Mouse (Mus musculus) kidney, adult 9 months (tissue): ENCODE data around the gene Garem2.
"Not testable (repeated sequence)": the region's sequence is repeated elsewhere in the genome, so short reads cannot be mapped to it uniquely, and the experiment has no call there.

Source experiments
- DNase-seq: peaks from one replicate; pipeline ENCODE4 v3.0.0; 2022

Garem2 gene

DNA sequence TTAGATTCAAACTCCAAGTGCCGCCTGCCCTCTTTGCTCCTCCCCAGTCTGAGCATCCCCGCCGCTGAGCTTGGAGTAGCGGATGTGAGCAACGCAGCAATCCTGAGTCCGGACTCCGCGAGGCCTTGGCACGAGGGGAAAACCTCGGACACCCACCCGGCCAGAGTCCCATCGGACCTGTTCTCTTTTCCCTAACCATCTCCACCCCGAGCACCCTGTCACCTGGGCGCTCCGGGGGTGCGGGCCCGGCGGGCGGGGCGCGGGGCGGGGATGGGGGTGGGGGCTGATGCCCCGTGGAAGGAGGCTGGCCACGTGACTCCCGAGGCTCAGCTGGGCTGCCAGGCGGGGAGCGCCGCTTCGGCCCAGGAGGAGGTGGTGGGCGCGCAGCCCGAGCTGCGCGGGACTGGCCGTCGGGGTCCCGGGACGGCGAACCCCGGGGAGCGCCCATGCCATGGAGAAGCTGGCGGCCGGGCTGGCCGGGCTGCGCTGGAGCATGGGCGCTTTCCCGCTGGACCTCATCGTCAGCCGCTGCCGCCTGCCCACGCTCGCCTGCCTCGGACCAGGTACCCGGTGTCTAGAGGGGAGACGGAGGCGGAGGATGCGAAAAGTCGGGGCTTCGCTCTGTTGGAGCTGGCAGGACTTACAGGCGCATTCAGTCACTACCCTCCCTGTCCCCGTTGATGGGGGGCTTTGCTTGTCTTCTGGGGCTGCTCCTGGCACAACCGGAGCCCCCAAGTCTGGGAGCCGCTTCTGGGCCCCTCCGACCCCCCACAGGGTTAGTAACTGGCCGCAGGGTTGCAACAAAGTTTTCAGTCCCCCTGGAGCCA, at the start of gene Garem2:
TSS of gene Garem2 (plus strand) at position 321 of the 827 bp plus-strand sequence.
- no peak for DNase-seq

DNA sequence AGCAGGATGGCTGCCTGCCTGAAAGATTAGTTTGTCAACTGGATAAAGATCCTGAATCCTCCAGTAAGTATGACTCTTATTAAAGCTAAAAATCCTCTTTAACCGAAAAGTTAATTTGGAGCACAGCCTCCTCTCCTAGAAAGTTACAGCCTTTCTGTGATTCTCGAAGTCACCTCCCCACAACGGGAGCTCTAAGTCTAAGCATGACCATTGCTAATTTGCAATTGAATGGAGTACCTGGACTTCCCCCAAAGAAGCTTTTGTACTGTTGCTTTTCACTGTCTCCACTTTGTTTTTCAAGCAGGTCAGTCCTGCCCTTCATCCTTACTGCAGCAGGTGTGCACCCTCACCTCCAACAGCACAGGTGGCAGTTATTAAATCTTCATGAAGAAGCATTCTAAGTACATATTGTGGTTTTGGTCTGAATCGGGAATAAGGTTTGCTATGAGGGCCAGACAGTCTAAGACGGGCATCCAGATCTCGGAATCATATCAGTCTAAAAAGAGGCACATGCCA, 46.7 kb upstream of the Garem2 start:
- DNase-seq, result no peak

DNA sequence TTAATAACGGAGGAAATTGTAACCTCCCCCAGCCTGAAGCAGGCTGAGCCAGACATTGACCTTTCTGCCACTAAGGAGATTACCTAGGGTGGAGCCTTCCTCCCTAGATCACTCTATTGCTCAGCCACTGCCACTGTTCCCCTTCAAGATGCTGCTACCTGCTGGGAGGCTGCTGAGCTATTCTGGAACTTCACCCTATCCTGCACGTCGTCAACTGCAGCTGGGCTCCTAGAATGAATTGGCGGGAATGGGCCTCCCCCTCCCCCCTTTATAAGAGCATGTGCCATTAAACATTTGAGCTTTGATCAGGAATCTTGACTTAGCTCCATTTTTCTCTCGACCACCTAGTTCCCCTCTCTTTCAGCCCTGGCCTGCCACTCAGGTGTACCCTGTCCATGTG, 45.4 kb upstream of the Garem2 start:
- DNase-seq, result not testable (repeated sequence)

DNA sequence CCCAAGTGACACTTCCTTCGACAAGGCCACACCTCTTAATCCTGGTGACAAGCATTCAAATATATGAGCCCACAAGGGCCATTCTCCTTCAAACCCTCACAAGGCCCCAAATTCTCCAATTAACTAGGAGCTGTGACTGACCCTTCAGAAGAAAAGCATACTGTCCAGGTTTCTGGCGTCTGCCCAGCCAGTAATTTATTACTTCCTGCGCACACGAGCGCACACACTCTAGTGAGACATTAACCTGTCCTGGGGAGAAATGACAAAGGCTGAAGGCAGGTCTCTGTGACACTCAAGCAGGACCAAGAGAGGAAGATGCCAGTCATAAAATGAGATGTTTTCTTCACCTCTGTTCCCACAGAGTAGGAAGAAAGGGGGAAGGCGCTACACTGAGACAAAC, 37.2 kb upstream of the Garem2 start:
- peak; percentile 31 for DNase-seq

DNA sequence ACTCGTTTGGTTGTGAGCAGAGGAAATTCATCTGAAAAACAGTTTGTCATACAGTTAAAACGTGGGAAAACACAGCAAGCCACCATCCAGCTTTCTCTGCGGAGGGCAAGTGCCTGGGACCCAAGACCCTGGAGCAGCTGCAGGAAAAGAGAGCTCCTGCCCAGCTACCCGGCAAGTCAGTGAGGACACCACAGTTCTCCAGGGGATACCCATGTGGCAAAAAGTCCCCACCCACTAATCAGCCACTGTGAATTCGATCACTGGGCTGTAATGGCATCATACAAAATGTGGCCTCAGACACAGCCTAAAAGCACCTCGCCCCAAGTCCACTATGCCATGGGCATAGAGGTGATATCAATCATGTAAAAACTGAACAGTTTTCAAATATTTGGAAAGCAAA, 33.3 kb upstream of the Garem2 start:
- no peak for DNase-seq

DNA sequence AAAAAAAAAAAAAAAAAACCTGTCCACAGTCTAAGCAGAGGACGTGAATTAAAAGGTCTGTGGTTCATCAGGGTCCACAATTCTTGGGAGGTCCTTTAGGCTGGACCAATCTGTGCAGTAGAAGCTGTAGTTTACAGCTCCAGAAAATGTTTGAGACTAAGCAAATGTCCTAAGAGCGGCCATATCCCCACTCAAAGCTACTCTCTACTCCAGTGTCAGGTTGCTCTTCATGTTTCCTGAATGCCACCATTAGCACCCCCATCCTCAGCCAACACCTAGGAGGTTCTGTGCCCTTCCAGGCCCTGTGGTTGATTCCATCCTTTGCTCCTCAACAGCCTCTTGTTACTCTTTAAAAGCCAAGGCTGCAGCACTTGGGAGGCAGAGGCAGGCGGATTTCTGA, 32.6 kb upstream of the Garem2 start:
- DNase-seq, result no peak

DNA sequence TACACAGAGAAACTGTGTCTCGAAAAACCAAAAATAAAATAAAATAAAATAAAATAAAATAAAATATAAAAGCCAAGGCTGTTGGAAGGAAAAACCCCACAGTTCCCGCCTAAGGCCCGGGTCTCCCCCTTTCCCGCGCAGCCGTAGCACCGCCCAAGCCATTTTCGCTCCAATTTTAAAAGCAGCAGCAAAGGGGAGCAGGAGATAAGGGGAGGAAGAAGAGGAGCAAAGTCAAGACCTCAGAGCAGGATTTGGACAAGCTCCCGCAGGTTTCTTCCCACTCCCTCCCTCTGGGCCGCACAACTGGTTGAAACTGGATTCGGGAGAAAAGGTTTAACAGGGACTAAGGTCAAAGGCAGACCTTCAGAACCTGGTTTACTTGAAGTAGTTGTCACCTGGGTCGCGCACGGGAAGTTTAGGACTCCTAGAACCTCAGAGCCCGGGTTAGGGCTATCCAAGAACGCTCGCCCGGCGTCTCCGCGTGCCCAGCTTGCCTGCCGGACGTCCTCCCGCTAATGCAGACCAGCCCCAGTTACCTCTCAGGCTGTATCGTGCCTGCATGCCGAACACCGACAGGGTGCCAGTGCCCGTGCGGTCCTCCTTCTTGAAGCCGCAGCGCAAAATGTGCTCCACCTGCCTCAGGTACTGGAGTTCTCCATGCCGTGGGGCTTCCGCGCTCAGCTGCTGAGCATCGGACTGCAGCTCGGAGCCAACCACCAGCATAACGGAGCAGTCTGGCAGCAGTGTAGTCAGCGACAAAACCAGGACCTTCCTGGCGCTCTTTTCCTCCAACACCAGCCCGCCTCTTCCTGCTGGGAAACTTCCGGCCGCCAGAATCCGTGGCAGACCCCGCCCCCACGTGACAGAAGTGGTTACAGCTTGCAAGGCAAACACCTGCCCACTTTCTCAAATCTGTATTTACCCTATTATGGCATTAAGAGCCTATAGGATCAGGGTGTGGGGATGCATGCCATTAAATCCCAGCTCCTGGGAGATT, 31.8 kb upstream of the Garem2 start, which contains the start of gene Tyms:
TSS of gene Tyms (minus strand) at position 793 of the 997 bp plus-strand sequence.
- DNase-seq, result peak; percentile 82

DNA sequence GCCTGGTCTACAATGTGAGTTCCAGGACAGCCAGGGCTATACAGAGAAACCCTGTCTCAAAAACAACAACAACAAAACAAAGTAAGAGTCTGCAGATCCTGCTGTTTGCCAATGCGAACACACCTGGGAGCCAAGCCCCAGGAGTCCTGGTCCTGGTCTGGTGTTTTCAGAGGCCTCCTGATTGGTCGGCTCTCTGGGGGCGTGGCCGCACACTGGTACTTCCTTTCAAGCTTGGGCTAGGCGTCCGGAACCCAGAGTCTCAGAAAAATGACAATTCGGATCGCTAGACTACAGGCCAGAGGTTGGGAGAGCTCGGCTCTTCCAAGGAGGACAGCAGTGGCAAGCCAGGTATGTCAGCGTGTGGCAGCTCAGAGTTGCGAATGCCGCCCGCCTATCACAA, 12.3 kb upstream of the Garem2 start:
- DNase-seq, result no peak

DNA sequence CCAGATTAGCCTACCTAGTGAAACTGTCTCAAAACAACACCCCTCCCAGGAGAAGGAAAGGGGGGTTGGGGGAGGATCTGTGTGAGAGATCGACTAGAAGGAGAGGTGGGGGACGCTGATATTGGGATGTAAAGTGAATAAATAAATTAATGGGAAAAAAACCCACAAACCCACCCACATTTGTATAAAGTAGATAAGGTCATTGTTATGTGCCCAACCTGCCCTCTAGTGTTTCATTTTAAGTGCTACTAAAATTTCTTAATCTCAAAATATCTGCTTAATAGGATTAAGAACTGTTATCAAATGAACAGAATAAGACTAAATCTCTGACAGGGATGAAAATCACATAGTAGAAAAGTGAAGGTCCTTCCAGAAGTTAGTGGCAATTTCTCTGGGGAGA, 10.6 kb upstream of the Garem2 start:
- DNase-seq, result no peak

DNA sequence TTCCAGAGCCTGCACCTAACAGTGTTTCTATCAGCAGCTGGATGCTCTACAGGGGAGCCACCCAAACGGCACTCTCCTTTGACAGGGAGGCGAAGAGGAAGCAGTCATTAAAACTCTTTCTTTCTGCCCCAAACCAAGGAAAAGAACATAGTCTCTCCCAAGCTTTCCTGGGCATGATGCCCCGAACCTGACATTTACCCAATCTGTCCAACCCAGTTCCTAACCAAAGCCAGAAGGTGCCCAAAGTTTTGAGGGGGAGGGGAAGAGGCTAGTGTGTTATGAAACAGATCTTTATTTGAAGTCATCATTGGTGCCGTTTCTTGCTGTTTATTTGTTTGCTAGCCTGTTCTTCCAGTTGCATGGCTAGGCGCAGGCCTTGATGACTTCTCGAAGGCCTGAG, 9.2 kb upstream of the Garem2 start:
- DNase-seq, result no peak

DNA sequence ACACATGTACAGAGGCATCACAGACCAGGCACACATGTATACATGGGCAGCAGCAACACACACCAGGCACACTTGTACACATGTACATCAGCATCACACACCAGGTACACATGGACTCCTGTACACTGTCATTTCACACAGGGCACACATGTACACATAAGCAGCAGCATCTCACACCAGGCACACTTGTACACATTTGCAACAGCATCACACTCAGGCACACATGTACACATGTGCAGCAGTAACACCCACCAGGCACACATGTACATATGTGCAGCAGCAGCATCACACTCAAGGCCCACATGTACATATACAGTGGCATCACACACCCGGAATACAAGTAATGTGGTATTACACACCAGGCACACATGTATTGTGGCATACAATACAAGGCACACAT, 6.7 kb upstream of the Garem2 start:
- DNase-seq, result no peak

DNA sequence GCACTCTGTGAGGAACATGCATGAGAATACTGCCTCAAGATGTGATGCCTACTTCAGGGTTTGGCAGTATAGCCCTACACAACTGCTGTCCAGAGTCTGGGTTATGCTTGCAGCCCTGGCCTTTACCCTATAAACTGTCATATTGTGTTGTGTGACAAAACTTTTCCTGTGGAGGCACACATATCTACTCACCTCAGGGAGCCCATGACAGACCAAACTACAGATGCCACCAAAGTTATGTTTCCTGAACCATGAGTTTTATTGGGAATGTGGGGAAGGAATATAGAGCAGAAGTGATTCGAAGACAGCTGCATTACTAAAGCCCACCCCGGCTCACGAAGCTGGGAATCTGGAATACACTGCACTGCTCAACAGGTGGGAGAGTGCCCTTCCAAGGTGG, 1.6 kb upstream of the Garem2 start:
- DNase-seq, result no peak

DNA sequence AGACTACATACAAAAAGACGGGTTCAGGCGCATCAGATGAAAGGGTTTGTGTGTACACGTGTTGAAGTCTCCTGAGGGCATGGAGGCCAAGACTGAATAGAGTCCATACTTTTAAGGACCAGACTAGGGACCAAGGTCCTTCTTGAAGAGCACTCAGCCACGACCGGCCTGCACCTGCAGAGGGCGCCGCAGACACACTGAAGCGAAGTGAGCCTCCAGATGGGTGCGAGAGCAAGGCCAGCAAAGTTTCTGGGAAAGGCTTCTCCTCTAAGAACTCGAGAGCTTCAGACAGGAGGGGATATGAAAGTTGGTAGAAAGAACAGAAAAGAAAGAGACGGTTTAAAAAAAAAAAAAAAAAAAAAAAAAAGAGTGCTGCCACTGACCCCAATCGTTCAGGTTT, 622 bp upstream of the Garem2 start:
- peak; percentile 62 for DNase-seq

DNA sequence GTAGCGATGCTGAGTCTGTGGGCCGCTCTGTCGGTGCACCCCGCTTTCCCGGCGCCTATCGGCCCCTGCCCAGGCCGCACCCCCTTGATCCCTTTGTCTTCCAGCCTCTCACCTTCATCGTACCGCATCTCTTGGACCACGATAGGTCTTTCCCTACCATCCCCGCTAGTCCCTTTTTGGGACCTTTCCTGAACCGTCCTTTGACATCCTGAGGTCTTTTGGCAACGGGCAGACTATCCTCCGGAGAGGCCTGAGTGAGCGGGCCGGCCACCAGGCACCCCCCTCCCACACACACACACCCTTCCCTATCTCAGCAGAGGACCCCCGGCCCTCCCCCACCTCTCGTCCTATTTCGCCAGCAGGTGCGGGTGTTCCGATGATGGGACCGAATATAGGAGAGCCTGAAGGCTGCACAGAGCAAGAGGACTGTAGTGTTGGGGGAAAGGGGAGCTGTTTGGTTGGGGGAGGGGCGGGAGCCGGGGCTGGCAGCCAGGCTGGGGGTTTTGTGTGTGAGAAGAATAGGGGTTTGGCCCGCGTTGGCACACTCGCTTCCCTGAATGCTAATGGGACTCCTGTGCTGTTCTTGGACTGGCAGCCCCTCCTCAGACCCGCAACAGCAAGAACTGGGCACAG, 823 bp downstream of the Garem2 start, which contains the start of gene 3110082J24Rik:
TSS of gene 3110082J24Rik (minus strand) at position 419 of the 633 bp plus-strand sequence.
- no peak for DNase-seq

DNA sequence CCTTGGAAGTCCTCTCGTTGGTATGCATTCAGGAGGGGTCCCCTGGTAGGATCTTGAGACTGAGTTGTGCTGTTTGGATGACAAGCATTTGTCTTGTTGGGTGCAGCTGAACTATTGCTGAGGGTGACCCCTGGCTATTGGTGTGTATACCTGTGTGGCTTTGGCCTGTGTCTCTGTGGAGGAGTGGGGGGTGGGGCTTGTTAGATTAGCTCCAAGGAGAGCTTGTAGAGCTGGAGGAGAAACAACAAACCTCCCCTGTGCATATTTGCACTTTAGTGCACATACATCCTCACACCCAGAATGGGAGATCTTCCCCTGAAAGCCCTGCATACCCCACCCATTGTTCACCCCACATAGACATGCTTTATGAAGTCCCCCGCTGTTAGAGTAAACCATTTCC, 1.8 kb downstream of the Garem2 start:
- no peak for DNase-seq

DNA sequence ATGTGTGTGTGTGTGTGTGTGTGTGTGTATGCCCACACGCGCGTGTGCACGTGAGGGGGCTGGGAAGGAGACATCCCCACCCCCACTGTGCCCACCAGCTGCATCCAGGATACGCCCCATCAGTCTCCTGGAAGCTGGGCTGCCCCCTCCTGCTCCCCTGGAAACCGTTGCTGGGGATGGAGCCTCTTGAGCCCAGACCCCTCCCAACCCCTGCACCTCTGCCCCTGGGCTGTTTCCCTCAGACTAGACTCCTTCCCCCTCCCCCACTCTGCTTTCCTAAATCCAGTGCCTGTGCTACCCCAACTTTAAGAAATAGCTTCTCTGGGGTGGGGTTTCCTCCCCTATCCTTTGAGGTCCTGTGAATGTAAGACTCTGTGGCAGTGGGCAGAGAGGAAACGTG, 2.2 kb downstream of the Garem2 start:
- DNase-seq, result no peak

DNA sequence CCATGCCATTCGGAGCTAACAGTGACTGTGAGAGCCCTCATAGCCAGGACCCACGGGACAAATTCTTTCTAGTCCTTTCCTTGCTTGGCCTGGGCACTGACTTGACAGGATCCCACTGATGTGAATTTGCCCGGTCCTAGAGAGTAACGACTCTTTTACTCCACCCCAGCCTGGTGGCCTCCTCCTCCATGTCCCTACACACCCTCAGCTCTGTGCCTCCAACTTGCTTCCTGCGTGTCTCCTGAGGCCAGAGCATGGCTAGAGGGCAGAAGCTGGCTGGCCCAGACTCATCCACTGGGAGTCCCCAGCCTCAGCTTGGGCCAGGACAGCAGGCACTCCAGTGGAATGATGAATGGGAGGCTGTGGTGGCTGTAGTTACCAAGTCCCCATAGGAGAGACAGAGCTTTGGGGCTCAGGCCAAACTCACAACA, 2.7 kb downstream of the Garem2 start:
- DNase-seq, result no peak

DNA sequence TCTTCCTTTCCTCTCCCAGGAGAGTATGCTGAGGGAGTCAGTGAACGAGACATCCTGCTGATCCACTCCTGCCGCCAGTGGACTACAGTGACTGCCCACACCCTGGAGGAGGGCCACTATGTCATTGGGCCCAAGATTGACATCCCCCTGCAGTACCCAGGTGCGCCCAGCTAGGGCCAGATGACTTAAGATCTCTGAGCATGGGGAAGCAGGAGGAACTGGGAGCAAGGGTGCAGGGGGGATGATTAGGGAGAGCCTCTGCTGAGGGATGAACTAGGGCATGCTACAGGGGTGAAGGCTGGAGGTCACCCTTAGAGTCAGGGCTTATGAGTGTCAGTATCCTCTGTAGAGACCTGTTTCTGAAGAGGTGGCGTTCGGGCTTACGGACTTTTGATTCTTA, 3.3 kb downstream of the Garem2 start:
- no peak for DNase-seq

DNA sequence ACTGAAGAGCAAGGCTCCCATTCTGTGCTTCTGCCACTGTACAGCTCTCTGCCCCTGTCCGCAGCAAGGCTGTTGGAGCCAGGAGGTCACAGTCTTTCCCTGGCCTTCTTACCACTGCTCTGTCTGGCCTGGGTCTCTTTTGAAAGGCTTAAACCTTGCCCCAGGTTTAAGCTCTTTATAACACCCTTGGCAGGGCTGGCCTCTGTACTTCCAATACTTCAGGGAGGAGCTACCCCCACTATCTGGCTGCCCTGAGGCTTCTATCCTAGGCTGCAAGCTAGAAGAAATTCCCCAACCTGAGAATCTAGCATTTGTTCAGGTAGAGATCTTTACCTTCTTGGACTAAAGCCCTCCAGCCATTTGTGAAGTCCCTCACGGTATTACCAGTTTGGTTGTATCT, 4.9 kb downstream of the Garem2 start:
- no peak for DNase-seq

DNA sequence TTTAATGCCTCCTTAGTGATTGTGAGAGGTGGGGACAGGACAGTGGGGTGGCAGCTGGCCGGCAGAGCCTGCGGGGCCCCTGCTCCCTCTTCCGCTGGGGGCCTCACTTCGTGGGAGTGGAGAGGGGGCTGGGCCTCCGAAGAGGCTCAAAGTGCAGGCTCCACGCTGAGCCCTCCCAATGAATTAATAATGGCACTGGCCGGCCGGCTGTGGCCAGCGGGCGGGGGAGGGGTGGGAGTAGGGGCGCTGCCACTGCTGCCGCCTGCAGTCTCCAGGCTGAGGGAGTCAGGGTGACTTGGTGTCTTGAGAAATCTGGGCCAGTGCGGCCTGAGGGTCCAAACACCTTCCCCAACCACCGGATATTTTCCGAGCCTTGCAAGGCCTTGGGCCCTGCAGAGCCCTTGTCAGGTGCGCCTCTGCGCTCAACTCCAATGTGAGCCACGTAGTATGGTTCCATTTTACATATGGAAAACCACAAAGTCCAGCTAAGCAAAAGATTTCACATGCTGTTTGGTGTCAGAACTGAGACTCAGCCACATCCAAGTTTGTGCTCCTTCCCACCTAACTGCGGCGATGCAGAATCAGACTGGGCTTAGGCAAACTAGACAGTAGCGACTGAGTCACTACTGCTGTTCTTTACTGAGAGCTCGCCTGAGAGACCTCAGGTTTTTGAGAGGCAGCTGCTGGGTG, 5.6 kb downstream of the Garem2 start:
- DNase-seq, result no peak

DNA sequence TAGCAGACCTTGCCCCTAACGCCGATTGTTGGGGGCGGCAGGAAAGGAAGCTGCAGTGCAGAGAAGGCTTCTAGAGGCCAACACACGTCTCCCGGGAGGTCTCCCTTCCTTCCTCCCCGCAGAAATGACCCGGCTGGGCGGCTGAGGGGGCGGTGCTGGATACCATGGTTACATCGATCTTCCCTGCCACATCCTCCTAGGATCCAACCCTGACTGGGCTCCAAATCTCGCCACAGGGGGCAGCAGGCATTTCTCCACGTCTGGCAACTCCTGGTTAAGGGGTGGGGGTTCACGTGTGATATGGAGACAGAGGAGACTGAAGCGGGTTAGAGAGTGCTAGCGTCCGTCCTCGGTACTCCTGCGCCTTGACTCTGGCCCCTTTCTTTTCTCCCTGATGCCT, 6.2 kb downstream of the Garem2 start:
- no peak for DNase-seq

DNA sequence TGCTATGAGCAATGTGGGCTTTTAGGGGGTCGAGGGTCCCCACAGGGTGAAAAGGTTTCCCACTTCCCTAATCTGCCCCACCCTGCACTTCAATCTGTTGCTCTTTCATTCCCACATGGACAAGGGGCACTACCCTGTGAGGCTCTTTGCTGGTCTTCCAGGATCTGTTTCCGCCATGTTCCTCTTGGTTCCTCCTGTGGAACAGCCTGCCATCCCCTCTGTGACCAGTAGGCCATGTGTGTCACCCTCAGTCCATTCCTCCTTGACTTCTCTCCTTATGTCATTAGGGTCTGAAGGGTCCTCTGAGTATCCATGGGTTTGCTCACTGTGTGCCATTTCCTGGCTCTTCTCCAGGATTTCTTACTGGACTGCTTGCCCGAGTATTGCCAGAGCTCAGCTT, 6.8 kb downstream of the Garem2 start:
- DNase-seq, result no peak
